Mouse (Mus musculus) kidney, adult 9 months (tissue): ENCODE measurements around the gene Txnrd1.

ENCODE experiments used
- DNase-seq: peaks from one replicate; pipeline ENCODE4 v3.0.0; 2022

Txnrd1 gene

DNA sequence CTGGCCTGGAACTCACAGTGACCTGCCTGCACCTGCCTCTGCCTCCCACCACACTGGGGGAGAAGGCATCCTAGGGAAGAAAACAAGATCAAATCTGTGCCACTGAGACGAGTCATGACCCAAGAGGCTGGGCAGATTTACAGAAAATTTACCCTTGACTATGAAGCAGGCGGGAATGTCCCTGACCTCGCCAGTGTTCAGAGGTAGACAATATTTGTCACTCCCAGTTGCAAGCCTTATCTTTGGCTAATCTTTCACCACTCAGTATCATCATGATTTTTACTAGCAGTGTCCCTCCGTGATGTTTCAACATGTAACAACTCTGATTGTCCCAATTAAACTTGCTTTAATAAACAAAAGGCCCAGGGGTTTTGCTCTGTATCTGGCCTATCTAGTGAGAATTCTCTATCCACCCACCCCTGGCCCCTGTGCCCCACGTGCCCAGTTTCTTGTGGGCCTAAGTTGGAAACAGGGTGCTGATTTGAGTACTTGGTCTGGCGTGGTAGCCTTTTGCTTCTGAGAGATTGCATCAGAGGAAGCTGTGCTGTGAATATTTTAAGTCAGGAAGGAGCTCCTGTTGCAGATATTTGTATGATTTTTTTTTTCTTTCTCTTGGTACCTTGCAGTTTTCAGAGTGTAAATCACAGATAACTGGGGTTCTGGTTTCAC lies 34.8 kb downstream of the Txnrd1 start:
- no peak for DNase-seq

DNA sequence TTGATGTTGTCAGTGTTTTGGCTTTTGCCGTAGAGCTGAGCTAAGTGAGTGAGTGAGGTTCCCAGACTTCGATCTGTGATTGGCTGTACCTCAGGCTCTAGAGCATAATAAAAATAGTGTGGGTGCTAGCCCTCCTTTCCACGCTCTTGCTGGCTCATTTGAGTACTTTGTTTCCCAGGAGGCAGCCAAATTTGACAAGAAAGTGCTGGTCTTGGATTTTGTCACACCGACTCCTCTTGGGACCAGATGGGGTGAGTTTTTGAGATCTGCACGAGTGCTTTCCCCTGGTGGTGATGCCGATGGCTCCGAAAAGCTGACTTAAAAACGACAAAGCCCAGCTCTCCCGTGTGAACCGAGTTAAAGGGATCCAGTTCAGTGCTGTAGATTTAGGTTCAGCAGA lies 41.7 kb downstream of the Txnrd1 start:
- no peak for DNase-seq

GRCm38 (mm10) chr10:82876076-82876796 lies 42.5 kb downstream of the Txnrd1 start:
- DNase-seq = peak; percentile 53

GRCm38 (mm10) chr10:82887354-82887753 lies 53.6 kb downstream of the Txnrd1 start:
- DNase-seq = no peak

DNA sequence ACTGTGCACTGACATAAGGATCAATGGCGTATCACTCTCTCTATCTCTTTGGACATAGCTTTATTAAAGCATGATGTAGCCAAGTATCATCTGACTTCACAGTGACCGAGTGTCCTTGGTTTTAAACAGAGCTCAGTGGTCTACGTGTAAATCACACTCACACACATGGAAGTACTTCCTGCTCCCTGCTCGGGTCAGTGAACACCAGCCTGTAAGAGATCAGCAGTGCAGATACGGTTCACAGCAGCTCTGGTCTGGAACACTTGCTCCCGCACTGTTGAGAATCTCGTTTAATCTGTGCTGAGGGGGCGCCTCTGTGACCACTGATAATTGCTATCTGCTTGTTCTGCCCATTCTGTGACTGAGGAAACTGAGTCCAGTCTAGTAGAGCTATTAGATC lies 54.8 kb downstream of the Txnrd1 start:
- peak; percentile 22 for DNase-seq

GRCm38 (mm10) chr10:82889447-82889973 lies 55.8 kb downstream of the Txnrd1 start:
- peak; percentile 82 for DNase-seq

DNA sequence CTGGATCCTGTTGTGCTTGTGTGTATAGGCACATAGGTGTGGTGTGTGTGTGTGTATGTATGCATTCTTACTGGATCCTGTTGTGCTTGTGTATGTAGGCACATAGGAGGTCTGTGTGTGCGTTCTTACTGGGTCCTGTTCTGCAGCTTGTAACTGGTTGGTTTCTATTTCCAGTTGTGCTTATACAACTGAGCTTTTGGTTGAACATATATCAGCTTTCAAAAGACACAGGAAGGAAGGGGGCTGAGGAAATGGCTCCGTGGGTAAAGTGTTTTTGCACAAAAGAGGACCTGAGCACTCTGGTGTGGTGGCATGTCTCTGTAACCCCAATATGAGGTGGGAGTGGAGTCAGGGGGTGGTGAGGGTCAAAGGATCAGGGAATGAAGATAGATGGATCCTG lies 57.2 kb downstream of the Txnrd1 start:
- DNase-seq = no peak

- DNase-seq = peak; percentile 28
Measured at GRCm38 (mm10) chr10:82891427-82891826, 57.7 kb downstream of the Txnrd1 start.

- no peak for DNase-seq
Measured at GRCm38 (mm10) chr10:82892442-82893055, 58.8 kb downstream of the Txnrd1 start.

GRCm38 (mm10) chr10:82893872-82894650 lies 60.3 kb downstream of the Txnrd1 start:
- no peak for DNase-seq

- no peak for DNase-seq
Measured at GRCm38 (mm10) chr10:82897936-82898335, 64.2 kb downstream of the Txnrd1 start.

DNA sequence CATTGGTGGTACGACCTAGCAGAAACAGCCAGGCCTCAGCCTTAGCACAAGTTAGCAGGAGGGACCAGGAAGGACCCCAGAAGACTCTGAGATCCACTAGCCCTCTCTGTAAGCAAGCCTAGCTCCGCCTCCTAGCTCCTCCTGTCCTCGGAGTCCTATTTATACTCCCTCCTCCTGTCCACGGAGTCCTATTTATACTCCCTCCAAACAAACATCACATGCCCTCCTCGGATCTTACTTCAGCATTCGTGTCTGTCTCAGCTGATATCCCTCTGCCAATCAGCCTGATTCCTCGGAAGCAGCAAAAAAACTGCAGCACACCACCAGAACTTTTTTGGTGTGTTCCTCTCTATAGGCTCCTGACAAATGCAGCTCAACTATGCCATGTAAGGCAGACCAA lies 65.1 kb downstream of the Txnrd1 start:
- DNase-seq = no peak

DNA sequence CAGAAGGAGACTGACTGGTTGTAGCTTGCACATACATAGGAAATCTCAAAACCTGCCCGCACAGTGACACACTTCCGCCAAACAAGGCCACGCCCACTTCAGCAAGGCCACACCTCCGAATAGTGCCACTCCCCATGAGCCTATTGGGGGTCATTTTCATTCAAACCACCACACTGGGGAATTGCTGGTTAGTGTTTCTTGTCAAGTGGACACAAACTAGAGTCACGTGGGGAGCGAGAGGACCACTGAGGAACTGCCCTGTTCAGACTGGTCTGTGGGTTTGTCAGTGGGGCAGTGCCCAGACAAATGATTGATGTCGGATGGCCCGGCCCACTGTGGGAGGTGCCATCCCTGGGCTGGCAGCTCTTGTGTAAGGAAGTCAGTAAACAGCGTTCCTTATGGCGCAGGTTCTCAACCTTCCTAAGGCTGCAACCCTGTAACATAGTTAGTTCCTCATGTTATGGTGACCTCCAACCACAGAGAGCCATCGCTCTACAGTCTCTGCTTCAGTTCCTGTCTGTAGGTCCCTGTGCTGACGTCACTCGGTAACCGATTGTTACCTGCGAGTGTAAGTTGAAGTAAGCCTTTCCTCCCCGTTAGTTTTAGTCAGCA lies 66.2 kb downstream of the Txnrd1 start:
- DNase-seq = peak; percentile 22

GRCm38 (mm10) chr10:82900546-82900945 lies 66.8 kb downstream of the Txnrd1 start:
- no peak for DNase-seq

- DNase-seq = peak; percentile 91
Measured at GRCm38 (mm10) chr10:82901436-82901835, 67.7 kb downstream of the Txnrd1 start.

DNA sequence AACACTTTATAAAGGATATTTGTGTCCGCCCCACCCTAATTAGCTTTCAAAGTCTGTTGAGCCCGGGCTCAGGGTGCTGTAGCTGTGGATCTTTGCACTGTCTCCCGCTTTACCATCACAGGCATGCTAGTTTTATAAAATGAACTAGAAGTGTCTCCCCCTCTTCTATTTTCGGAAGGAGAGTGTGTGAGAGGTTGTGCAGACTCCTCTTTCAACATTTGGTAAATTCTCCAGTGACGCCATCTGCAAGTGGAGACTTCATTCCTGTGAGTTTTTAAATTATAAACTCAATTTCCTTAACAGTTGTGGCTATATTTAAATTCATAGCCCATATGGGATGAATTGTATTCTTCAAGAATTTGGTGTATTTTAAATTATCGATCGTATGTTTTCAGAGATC lies 74.8 kb downstream of the Txnrd1 start:
- DNase-seq = no peak

GRCm38 (mm10) chr10:82909382-82909781 lies 75.6 kb downstream of the Txnrd1 start:
- peak; percentile 73 for DNase-seq

- peak; percentile 31 for DNase-seq
Measured at GRCm38 (mm10) chr10:82910198-82910597, 76.4 kb downstream of the Txnrd1 start.

- no peak for DNase-seq
Measured at GRCm38 (mm10) chr10:82913238-82913637, 79.5 kb downstream of the Txnrd1 start.

GRCm38 (mm10) chr10:82913772-82914171 lies 80.0 kb downstream of the Txnrd1 start:
- DNase-seq = no peak

- DNase-seq = no peak
Measured at GRCm38 (mm10) chr10:82918675-82919074, 84.9 kb downstream of the Txnrd1 start.

- no peak for DNase-seq
Measured at GRCm38 (mm10) chr10:82919404-82919980, 85.7 kb downstream of the Txnrd1 start.
